Mouse (Mus musculus): ENCODE measurements around the gene Mypop.

Mypop gene

DNA sequence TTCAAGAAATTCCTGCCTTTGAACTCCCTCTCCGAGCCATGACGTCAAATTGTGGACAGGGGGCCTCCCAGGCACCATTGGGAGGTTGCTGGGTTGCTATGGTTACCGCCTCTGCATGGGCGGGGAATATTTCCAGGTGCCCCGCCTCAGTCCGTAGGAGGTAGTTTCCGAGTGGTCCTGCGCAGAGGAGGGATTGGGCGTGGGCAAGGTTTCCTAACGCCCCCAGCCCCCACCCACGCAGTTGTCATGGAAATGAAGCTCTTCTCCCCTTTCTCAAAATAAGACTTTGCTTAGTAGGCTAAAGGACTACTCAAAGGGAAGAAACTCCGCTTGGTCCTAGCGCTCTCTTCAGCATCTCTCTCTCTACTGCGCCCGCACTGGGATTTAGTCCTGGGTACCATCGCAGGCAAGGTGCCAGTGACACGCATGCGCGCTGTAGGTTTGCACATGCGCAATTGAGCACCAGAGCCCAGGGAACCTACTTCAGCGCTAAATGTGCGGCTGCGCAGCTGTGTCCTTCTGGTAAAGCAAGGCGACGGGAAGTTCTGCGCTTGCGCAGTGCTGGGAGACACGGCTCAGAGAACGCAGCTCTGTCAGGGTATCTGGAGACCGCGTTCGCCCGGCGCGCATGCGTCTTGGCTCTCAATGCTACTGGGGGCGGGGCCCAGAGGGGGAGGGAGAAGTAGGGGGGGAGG lies at the start of gene Mypop:
Gene Mypop, plus strand, starts transcription at position 645 of the 695 bp plus-strand sequence.
- peak; percentile 76 for DNase-seq (ENCODE audit: extremely low read depth, low read depth, low spot score)

DNA sequence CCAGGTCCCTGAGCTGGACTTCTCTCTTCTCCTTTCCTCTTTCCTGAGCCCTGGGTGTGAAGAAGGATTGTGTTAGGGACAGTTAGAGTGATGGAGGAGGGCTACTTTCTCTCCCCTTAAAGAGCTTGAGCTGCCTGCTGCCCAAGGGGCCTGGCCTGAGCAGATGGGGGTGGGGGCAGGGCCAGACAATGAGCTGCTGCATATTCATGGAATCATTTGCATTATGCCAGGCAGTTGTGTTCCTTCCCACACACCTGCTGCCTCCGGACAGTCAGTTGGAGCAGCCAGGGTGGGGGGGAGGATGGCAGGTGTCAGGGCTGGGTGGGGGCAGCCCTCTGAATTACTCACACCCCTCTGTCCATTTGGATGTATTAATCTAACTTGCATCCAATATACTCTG lies 48.7 kb upstream of the Mypop start:
- DNase-seq (ENCODE audit: extremely low read depth, low read depth, low spot score), result no peak

DNA sequence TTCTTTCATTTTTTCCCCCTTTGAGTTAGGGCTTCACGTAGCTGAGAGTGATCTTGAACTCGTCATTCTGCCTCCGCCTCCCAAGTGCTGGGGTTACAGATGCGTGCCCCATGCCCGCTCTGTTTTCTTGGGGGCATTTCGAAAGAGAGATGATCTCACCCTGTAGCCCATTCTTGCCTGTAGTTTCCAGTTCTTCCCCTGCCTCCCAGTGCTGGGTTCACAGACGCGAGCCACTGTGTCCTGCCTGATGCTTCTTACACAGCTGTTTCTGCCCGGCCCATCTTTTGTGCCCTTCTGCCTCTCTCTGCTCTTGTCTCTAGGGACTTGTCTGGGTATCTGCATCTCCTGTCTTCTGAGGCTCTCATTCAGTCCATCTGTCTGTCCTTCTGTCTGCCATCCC lies 48.2 kb upstream of the Mypop start:
- no peak for DNase-seq (ENCODE audit: extremely low read depth, low read depth, low spot score)

DNA sequence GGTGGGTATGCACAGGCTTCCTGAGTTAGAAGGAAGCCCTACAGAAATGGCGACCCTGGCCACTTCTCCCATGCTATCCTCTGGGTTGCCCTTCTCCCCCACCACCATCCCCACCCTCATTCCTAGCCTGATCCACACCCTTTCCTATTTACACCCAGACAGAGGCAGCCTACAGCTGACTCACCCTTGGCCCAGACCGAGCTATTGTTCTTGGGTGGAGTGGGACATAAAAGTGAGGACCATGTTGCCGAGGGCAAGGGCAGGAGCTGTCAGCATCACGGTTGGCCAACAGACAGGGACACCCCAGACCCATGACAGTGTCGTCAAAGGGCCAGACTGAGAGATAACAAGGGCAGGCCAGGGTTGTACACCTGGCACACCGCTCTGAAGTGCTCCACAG lies 42.9 kb upstream of the Mypop start:
- DNase-seq (ENCODE audit: extremely low read depth, low read depth, low spot score), result no peak

DNA sequence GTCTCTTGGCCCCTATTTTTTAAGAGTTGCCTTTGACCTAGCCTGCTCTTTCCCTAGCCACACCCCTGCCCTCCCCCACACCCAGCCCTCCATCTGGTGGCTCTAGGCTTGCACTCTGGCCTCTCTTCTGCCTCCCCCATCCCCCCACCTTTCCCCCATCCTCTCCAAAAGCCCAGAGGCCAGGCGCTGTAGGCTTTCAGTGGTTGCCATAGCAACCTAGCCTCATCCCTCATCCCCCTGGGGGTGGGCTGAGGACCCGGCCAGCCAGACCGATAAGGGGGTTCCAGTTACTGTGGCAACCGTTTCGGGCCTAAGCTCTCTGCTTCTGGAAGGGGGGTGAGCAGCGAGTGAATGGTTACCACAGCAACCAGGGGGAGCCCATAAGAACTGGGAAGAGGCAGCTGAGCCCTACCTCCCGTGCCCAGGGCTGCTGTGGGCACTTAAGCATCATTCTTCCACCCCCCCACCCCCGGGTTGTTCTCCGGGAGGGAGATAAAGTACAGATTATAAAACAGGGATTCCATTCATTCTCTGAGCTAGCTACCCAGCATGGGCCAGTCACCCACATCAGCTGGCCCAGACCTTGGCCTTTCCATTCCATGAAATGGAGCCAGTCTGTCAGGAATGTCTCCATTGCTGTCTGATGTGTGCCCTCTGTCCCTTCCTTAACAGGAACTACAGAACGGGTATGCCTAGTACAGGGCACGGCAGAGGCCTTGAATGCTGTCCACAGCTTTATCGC lies 41.1 kb upstream of the Mypop start:
- DNase-seq (ENCODE audit: extremely low read depth, low read depth, low spot score), result no peak

DNA sequence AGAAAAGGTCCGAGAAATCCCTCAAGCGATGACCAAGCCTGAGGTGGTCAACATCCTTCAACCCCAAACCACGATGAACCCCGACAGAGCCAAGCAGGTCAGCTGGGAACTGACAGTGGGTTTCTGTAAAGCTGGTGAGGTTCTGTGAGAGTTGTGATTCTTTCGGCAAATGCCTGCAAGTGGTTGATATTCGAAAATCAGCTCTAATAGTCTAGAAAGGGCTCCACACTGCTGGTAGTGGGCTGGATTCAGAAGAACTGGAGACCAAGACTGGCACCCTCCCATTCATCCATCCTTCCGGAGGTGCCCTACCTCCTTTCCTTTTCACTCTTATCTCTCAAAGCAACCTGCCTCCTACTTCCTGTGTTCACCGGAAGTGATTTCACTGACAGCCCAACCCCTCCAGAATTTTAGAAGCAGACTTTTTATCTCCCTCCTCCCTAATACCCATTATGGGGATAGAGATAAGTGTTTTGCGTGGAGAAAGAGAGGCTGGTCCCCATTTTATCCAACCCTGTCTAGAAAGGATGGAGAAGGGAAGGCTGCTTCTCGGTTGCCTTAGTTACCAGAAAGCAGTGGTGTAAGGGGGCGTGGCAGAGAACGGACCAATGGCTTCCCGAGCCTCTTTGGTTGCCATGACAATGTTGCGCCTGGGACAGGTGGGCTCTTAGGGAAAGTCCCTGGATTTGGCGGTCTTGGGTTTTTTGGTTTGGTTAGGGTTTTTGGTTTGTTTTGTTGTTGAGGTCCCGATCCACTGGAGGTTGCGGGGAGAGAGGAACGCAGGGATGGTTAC lies 40.3 kb upstream of the Mypop start:
- DNase-seq (ENCODE audit: extremely low read depth, low read depth, low spot score), result no peak

DNA sequence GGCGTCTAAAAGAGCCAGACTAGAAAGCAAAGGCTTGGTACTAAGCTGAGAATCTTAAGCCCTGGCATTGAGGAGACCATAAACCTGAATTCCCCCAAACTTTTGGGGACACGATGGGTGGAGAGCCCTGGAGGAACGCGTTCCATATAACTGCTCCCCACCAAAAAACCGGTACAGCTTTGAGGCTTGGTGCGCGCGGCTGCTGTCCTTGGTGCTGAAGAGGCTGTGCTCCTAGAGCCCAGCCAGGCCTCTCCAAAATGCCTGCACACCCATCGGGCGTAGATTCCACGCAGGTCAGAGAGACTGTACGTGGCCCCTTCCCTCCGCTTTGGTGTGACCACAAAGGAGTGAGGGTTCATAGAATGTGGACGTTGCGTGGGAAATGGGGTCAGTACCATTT lies 39.6 kb upstream of the Mypop start:
- no peak for DNase-seq (ENCODE audit: extremely low read depth, low read depth, low spot score)

DNA sequence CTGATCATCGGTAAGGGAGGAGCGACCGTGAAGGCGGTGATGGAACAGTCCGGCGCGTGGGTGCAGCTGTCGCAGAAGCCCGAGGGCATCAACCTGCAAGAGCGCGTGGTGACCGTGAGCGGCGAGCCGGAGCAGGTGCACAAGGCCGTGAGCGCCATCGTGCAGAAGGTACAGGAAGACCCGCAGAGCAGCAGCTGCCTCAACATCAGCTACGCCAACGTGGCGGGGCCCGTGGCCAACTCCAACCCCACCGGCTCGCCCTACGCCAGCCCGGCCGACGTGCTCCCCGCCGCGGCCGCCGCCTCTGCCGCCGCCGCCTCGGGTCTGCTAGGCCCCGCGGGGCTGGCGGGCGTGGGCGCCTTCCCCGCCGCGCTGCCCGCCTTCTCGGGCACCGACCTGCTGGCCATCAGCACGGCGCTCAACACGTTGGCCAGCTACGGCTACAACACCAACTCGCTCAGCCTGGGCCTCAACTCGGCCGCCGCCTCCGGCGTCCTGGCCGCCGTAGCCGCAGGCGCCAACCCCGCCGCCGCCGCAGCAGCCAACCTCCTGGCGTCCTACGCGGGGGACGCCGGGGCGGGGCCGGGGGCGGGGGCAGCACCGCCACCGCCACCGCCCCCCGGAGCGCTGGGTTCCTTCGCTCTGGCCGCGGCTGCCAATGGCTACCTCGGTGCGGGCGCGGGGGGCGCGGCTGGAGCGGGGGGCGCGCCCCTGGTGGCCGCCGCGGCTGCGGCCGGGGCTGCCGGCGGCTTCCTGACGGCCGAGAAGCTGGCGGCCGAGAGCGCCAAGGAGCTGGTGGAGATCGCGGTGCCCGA lies 33.3 kb upstream of the Mypop start:
- no peak for DNase-seq (ENCODE audit: extremely low read depth, low read depth, low spot score)

DNA sequence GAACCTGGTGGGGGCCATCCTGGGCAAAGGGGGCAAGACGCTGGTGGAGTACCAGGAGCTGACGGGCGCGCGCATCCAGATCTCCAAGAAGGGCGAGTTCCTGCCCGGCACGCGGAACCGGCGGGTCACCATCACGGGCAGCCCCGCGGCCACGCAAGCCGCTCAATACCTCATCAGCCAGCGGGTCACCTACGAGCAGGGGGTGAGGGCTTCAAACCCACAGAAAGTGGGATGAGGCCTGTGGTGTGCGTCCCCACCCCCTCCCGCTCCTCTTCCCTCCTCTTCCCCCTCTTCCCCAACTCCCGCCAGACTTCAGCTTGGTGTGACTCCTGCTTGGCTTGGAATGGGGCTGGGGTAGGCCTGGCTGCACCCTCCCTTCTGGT lies 32.7 kb upstream of the Mypop start:
- no peak for DNase-seq (ENCODE audit: extremely low read depth, low read depth, low spot score)

DNA sequence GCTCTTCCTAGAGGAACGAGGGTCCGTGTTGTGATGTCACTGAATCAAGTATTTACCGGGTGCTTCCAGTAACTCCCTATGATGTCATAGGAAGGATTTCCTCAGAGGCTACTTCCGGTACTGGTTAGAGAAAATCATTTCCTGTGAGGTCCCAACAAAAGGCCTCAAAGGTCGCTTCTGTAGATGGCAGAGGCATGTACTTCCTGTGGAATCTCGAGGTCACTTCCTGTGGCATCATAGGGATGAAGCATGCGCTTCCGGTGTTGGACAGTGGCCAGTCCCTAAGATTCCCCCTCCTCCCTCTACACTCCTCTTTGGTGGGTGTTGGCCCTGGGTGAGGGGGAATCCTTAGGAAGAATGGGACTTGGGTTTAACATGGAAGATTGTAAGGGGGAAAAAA lies 31.6 kb upstream of the Mypop start:
- no peak for DNase-seq (ENCODE audit: extremely low read depth, low read depth, low spot score)

DNA sequence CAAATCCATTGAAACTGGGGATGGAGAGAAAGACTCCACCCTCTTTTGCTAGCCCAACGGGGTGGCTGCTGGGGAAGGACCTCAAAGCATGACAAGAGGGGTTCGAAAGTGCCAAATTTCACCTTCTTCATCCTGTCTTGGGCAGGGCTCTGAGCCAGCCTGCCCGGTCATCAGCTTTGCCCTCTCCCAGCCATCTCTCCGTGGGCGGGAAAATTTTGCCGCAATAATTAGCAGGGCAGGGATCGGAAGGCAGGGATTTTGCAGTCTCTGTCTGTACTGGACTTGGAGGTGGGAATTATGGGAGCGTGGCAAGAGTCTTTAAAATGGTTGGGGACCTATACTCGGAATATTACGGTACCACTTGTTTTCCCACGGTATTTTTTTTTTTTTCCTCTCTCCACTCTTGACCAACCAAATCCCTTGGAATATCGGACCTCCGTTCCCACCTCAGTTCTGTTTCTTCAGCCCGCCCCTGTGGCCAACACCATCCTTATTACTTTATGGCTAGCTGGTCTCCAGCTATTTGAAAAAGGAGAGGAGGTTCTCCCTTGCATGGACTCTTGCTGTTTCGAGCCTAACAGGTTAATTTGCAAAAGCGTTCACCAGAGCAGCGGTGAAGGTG lies 28.8 kb upstream of the Mypop start:
- DNase-seq (ENCODE audit: extremely low read depth, low read depth, low spot score), result no peak

DNA sequence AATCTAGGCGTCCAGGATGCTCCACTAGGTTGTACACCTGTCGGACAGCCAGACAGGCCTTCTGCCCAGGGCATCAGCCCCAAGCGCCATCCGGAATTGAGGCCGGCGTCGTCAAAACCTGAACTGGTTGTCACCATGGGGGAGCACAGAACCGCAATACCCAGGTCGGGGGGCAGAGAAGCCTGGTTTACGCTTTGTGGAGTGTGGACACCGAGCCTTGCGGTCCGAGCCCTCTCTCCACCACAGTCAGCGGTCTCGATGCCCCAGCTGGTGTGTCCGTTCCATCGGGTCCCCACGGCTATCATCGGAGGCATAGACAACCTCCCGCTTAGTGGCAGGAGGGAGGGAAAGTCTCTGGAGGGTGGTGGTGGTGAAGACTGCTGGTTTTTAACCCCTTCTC lies 28.2 kb upstream of the Mypop start:
- DNase-seq (ENCODE audit: extremely low read depth, low read depth, low spot score), result no peak

DNA sequence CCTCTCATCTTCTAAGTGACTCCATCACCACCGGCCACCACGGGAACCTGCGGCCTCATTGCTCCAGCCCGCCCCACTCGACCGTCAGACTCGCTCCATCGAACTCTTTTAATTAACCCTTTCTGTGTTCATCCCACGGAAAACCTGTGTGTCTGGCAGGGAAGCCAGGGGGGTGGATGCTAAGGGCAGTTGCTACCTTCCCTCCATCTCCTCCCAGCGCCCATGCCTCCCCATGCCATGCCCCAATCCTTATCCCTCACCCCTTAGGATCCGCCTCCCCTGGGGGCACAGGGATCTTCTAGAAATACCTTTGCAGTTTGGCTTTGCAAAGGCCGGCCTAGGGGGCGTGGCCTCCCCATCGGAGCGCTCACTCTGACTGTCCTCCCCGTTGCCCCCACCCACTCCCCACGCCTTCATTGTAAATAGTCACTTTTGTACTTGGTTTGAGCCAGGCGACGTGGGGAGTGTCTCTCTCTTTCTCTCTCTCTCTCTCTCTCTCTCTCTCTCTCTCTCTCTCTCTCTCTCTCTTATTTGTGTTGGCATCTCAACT lies 27.7 kb upstream of the Mypop start:
- DNase-seq (ENCODE audit: extremely low read depth, low read depth, low spot score), result no peak

DNA sequence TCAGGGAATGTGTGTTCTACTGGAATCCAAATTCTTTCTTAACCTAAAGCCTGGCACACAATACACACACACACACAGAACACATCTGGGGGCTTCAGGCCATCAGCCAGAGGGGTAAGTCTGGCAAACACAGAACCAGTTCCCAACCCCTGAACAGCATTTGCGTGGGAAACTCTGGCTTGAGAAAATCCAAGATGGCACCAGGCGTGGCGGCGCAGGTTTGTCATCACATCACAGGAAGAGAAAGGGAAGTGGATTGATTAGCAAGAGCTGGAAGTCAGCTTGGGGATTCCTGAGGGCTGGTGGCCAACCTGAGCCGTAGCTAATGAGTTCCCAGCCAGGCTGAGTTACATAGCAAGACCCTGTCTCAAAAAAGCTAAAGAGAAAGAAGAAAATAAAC lies 25.7 kb upstream of the Mypop start:
- no peak for DNase-seq (ENCODE audit: extremely low read depth, low read depth, low spot score)

DNA sequence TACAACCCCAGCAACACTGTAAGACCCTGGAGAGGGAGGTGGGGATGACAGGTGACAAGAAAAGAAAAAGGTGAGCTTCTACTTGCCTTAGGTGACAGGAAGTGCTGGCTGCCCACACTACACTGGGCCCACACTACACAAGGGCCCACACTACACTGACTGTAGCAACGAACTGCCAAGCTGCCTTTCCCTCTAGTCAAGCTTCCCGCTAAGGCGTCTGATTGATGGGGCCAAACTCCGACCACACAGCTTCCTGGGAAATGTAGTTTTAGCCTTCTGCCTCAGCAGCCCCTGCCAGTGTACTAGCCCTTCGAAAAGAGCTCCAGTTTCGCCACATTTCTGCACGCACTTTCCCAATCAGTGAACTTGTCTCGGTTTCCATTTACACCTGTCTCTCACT lies 23.4 kb upstream of the Mypop start:
- no peak for DNase-seq (ENCODE audit: extremely low read depth, low read depth, low spot score)

DNA sequence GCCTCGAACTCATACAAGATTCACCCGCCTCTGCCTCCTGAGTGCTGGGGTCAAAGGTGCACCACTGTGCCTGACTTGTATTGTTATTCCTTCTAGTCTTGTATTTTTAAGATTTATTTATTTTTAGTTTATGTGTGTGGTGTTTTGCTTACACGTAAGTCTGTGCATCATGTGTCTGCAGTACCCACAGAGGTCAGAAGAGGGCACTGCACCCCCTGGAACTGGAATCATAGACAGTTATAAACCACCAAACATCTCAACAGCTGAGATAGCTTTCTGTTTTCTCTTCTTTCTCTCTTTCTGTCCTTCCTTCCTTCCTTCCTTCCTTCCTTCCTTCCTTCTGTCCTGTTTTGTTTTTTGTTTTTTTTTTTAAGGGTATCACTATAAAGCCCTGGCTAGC lies 20.1 kb upstream of the Mypop start:
- no peak for DNase-seq (ENCODE audit: extremely low read depth, low read depth, low spot score)

DNA sequence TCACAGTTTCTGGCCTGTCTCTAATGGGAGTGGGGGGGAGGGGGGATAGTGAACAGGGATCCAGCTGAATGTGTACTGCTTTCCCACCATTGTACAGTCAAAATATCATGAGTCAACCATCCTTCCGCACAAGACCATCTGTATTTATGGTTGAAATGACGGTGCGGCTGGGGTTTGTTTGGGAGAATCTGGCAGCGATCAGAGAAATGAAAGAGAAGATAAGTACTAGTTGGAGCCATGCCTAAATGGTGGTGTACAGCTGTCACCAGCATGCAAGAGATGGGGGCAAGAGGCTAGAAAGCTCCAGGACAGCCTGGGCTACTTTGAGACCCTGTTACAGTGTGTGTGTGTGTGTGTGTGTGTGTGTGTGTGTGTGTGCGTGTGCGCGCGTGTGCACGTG lies 12.7 kb upstream of the Mypop start:
- DNase-seq (ENCODE audit: extremely low read depth, low read depth, low spot score), result no peak

DNA sequence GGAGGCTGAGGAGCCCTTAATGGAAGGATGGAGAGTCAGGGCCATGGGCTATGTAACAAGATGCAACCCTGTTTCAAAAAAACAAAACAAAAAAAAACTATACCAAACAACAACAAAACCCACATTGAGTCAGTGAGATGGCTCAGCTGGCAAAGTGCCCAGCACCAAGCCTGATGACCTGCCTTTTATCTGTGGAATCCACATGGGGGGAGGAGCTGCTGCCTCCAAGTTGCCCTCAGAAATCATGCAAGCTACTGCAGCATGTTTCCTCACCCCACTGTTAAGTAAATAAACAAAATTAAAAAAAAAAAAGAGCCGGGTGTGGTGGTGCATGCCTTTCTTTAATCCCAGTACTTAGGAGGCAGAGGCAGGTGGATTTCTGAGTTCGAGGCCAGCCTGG lies 4.5 kb upstream of the Mypop start:
- no peak for DNase-seq (ENCODE audit: extremely low read depth, low read depth, low spot score)

DNA sequence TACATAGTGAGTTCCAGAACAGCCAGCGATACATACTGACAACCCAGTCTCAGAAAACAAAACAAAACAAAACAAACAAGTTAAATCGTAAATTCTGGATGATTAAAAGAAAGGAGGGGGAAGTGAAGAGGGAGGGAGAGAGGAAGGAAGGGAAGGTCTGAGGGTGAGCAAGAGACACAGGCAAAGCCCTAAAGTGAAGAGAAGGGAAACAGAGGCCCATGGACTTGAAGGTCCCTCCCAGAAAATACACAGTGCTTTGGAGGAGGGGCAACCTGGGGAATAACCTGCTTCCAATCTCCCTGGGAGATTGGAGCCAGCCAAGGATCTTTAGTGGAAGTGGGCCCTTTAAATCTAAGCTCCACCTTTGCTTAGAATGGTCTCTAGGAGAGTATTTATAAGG lies 3.9 kb upstream of the Mypop start, which contains the start of gene Nanos2:
Gene Nanos2, plus strand, starts transcription at position 301 of the 400 bp plus-strand sequence.
- no peak for DNase-seq (ENCODE audit: extremely low read depth, low read depth, low spot score)

DNA sequence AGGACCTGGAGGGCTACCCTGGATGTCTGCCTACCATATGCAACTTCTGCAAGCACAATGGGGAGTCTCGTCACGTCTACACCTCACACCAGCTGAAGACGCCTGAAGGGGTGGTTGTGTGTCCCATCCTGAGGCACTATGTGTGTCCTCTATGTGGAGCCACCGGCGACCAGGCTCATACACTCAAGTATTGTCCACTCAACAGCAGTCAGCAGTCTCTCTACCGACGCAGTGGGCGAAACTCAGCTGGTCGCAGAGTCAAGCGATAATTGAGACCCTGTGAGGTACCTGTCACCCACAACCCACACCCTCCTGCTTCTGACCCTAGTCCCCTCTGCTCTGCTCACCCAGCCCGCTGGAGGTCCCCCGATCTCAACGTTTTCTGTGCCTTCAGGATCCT lies 3.3 kb upstream of the Mypop start:
- DNase-seq (ENCODE audit: extremely low read depth, low read depth, low spot score), result no peak

Measured in fat pad, adult 2 months (tissue).